Mouse (Mus musculus): Measurements from ENCODE around the gene Xab2.
A peak's percentile ranks its signal among the peaks of the same experiment; 100 is the strongest.

DNA sequence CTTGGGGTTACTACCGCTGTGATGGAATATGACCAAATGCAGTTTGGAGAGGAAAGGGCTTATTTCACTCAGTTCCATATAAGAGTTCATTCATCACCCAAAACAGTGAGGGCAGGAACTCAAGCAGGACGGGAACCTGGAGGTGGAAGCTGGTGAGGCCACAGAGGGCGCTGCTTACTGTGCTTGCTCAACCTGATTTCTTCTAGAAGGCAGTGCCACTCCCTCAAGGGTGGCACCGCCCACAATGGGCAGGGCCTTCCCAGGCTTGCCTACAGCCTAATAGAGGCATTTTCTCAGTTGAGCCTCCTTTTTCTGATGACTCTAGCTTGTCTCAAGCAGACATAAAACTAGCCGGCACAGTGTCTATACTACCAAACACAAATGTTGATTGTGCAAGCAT is 24.7 kb upstream of the Xab2 start:
- TF ChIP-seq POLR2A (IDR thresholded peaks at IDR 0.05; ENCODE audit: low read depth, low read length) = no peak
- peak; percentile 36; the same call in 1 of the 2 replicates for TF ChIP-seq CTCF (IDR thresholded peaks at IDR 0.05; ENCODE audit: extremely low read depth, insufficient read length, insufficient replicate concordance, low read depth, low read length)

Data from small intestine, adult 2 months (tissue).